Mouse (Mus musculus) ES-Bruce4 (cell line): Measurements from ENCODE around the gene Antxr2. TPM values are rescaled to one million over a fixed set of nuclear protein-coding genes. Genes with fewer than 3 reads are reported as not detected.

Experiments used
- H3K27ac ChIP-seq: 2 replicates; pipeline ENCODE4 v1.5.1; 2012; ENCODE audit warnings: low read length, inconsistent platforms; ENCODE audit not compliant: insufficient read depth
- H3K27me3 ChIP-seq: 2 replicates; pipeline ENCODE4 v1.6.1; 2012; ENCODE audit warnings: mild to moderate bottlenecking, low read length, inconsistent platforms; ENCODE audit not compliant: control insufficient read depth, poor library complexity, insufficient read depth, severe bottlenecking
- H3K36me3 ChIP-seq: 2 replicates; pipeline ENCODE4 v1.6.1; 2012; ENCODE audit warnings: inconsistent platforms, mild to moderate bottlenecking, low read length, moderate library complexity; ENCODE audit not compliant: control insufficient read depth, poor library complexity, insufficient read depth, severe bottlenecking
- H3K4me1 ChIP-seq: one replicate; pipeline ENCODE4 v1.8.1; 2011; ENCODE audit warnings: low read length; ENCODE audit not compliant: control insufficient read depth, insufficient read depth
- H3K4me3 ChIP-seq: 2 replicates; pipeline ENCODE4 v1.5.1; 2011; ENCODE audit warnings: low read depth, mild to moderate bottlenecking, low read length
- H3K9ac ChIP-seq: 2 replicates; pipeline ENCODE4 v1.6.1; 2012; ENCODE audit warnings: low read depth, mild to moderate bottlenecking, inconsistent platforms; ENCODE audit not compliant: poor library complexity, severe bottlenecking
- H3K9me3 ChIP-seq: replicated peaks from 2 replicates; pipeline ENCODE4 v1.6.1; 2012; ENCODE audit warnings: mild to moderate bottlenecking, low read length, inconsistent platforms; ENCODE audit not compliant: control insufficient read depth, poor library complexity, insufficient read depth, severe bottlenecking
- CTCF ChIP-seq: IDR thresholded peaks from one replicate; pipeline ENCODE4 v1.8.1; 2011; ENCODE audit warnings: low read depth, low read length
- EP300 ChIP-seq: IDR thresholded peaks from 2 replicates; pipeline ENCODE4 v1.6.1; 2011; ENCODE audit warnings: low read depth, low read length; ENCODE audit not compliant: insufficient read depth
- POLR2A ChIP-seq: IDR thresholded peaks from one replicate; pipeline ENCODE4 v1.8.1; 2011; ENCODE audit warnings: low read length; ENCODE audit not compliant: insufficient read depth
- polyA plus RNA-seq: library from polyadenylated mRNA; stranded (reverse); fragments of >200 nt; gene quantifications from 2 replicates; pipeline ENCODE4 v1.2.4, GENCODE M21; 2011; ENCODE audit warnings: low read depth; ENCODE audit not compliant: missing spikeins, insufficient read depth, insufficient read length

The Antxr2 gene
- polyA plus RNA-seq, 1 experiment, result 1.3 TPM

GRCm38 (mm10) chr5:98005751-98006150 is 25.1 kb downstream of the Antxr2 start:
- Histone ChIP-seq H3K27me3 (no peaks in the 10 kb centered on the region), H3K9me3 (no peaks in the 10 kb centered on the region), H3K4me3 (no peak overlapping the region), H3K4me1 (no peaks in the 10 kb centered on the region), H3K9ac (no peak overlapping the region), H3K27ac (no peak overlapping the region), H3K36me3 (no peaks in the 10 kb centered on the region)
- TF ChIP-seq EP300, result no peak
- TF ChIP-seq POLR2A, result no peak
- TF ChIP-seq CTCF, result no peak

DNA sequence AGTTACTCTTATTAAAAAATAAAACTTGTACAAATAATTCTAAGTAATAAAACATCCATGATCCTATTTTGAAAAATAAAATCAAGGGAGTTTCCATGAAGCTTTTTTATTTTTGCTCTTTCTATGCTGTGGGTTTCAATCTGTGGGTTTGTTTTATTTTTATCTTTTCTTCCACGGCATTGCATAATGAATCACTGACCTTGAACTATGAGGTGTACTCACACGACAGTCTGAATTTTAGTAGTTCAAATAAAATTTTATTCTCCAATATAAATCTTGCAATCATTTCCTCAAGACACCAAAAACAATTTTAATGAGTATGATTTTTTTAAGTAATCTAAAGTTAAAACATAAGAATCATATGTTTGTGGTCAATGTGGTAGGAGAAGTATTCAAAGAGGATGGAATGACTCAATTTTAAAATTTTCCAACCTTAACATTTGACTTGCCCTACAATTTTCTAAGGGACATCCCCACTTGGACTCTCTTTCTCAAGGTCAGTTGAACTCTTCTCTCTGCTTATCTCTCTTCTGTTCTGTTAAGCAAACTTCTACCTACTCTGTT is 31.5 kb downstream of the Antxr2 start:
- no peaks in the 10 kb centered on the region for H3K4me1 ChIP-seq
- TF ChIP-seq POLR2A (no peak), CTCF (no peak), EP300 (no peak)
- H3K36me3 ChIP-seq, result no peaks in the 10 kb centered on the region
- no peak overlapping the region for H3K27ac ChIP-seq
- H3K9me3 ChIP-seq, result no peaks in the 10 kb centered on the region
- no peaks in the 10 kb centered on the region for H3K27me3 ChIP-seq
- H3K4me3 ChIP-seq, result no peak overlapping the region
- no peak overlapping the region for H3K9ac ChIP-seq

DNA sequence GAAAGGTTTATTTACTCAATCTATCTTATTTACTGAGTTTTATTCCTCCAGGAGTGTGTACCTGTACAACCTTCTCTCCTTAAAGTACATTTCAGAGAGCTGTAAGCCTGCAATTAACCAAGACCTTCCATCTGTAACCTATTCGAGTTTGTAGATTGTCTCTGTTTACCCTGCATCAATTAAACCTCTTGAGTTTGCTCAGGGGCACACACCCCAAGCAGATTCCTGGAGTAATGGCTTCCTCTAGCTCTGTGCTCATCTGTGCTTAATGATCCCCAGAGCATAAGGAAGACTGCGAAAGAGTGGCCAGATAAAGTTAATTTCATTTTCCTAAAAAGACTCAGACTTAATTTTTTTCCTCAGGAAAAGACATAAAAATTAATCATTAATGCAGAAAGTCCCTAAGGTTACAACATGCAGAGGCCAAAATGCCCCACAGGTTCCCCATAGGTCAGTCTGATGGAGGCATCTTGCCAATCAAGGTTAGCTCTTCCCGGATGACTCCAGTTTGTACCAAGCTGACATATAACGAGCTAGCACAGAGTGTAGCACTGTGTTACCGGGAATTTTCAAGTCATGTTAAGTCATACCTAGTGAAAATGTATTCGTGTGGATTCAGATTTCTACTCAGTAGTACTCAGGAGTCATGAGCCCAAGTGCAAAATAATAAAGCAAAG is 34.2 kb downstream of the Antxr2 start:
- Histone ChIP-seq H3K4me3 (no peak overlapping the region), H3K4me1 (no peaks in the 10 kb centered on the region)
- TF ChIP-seq EP300, result no peak
- no peak for TF ChIP-seq POLR2A
- no peak for TF ChIP-seq CTCF

DNA sequence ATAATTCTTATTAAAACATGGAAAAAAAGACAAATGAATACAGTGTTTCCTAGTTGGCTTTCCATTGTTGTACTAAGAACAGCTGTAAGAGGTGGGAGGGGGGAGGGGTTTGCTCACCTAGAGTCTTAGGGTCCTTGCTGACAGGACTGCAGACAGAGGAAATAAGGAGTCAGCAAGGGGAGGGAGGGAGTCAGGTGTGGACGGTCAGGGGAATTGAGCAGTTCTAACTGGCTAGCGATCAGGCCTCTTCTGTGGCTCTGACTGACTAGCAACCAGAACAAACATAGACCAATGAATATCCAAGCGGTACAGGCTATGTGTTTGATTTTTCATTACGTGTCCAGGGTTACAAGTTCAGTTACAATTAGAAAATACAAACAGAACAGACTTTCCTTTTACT is 35.0 kb downstream of the Antxr2 start:
- Histone ChIP-seq H3K27ac (no peak overlapping the region), H3K9me3 (no peaks in the 10 kb centered on the region), H3K4me3 (no peak overlapping the region), H3K9ac (no peak overlapping the region), H3K4me1 (no peaks in the 10 kb centered on the region), H3K27me3 (no peaks in the 10 kb centered on the region), H3K36me3 (no peaks in the 10 kb centered on the region)
- no peak for TF ChIP-seq POLR2A
- no peak for TF ChIP-seq EP300
- no peak for TF ChIP-seq CTCF

More for the DNA sequence above, 34.2 kb downstream of the Antxr2 start:
- no peaks in the 10 kb centered on the region for H3K27me3 ChIP-seq
- H3K36me3 ChIP-seq, result no peaks in the 10 kb centered on the region
- no peak overlapping the region for H3K9ac ChIP-seq
- no peaks in the 10 kb centered on the region for H3K9me3 ChIP-seq
- H3K27ac ChIP-seq, result no peak overlapping the region

DNA sequence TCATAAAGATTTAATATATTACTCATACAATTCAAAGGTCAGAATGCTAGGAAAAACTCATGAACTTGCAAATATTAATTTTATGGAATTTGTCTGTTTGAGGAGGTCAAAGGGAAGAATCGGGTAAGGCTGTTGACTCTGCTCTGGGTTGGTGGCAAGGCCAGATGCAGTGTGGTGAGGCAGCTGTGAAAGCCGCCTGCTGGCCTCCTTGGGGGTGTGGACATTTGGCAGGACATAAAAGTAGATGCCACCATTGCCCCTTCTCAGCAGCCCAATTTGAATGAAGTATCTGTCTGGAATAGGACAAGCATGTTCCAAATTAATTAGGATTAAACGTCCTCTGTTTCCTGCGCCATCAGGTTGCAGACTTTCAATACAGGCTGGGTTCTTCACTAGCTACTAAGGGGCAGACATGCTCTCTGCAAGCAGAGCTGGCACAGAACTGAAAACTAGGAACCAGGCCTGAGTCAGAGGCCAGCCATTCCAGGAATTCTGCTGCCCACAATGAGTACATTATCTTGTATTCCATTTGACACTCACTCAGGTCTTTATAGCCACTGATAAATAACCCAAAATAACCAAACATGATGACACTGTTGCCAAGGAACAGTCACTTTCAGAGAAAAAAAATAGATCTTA is 44.1 kb downstream of the Antxr2 start:
- Histone ChIP-seq H3K4me1 (no peaks in the 10 kb centered on the region), H3K27ac (no peak overlapping the region), H3K4me3 (no peak overlapping the region), H3K36me3 (no peaks in the 10 kb centered on the region), H3K9ac (no peak overlapping the region), H3K9me3 (no peaks in the 10 kb centered on the region), H3K27me3 (no peaks in the 10 kb centered on the region)
- TF ChIP-seq EP300 (no peak), POLR2A (no peak), CTCF (no peak)

- Histone ChIP-seq H3K27me3 (no peaks in the 10 kb centered on the region), H3K27ac (no peak overlapping the region), H3K4me3 (no peak overlapping the region), H3K9me3 (no peaks in the 10 kb centered on the region), H3K4me1 (no peaks in the 10 kb centered on the region), H3K9ac (no peak overlapping the region), H3K36me3 (no peaks in the 10 kb centered on the region)
- TF ChIP-seq POLR2A, result no peak
Observed at GRCm38 (mm10) chr5:97983375-97983774, 47.5 kb downstream of the Antxr2 start.
